Mouse (Mus musculus) E14TG2a.4 (cell line): ENCODE measurements around the gene Nr6a1.

Experiments used
- CTCF ChIP-seq: conservative IDR thresholded peaks from 2 replicates; pipeline ENCODE4 v1.5.1; 2014; ENCODE audit warnings: low read length
- NANOG ChIP-seq: IDR thresholded peaks from 2 replicates; pipeline ENCODE4 v1.6.1; 2014; ENCODE audit warnings: borderline replicate concordance, low read length, mixed read lengths
- POU5F1 ChIP-seq: IDR thresholded peaks from 2 replicates; pipeline ENCODE4 v1.6.1; 2014; ENCODE audit warnings: low read length, borderline replicate concordance

- TF ChIP-seq CTCF (no peak), POU5F1 (no peak), NANOG (no peak)
Measured at GRCm38 (mm10) chr2:38706661-38707060, 220.8 kb downstream of the Nr6a1 start.
